Mouse (Mus musculus) telencephalon, adult 2 months (tissue): Measurements from ENCODE around the gene Gm4985.
"Not testable (repeated sequence)": the region's sequence is repeated elsewhere in the genome, so short reads cannot be mapped to it uniquely, and the experiment has no call there.

Experiments
- DNase-seq: peaks from one replicate; pipeline ENCODE4 v3.0.0-alpha.2; 2011; ENCODE audit warnings: low read depth, low spot score

Gm4985 gene

DNA sequence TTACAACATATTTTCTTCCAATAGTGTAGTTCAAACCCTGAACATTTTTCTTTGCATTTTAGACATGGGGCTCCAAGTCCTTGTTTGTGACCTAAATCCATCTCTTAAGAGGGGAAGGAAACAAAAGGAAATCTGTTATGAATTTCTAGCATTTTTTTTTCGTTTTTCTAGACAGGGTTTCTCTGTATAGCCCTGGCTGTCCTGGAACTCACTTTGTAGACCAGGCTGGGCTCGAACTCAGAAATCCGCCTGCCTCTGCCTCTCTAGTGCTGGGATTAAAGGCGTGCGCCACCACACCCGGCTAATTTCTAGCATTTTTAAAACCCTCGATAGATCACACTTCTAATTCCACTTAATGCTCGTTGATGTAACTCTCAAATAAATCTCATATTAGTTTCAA lies at the start of gene Gm4985:
Gene Gm4985 (minus strand): TSS at position 101 of the 400 bp plus-strand sequence.
- not testable (repeated sequence) for DNase-seq

DNA sequence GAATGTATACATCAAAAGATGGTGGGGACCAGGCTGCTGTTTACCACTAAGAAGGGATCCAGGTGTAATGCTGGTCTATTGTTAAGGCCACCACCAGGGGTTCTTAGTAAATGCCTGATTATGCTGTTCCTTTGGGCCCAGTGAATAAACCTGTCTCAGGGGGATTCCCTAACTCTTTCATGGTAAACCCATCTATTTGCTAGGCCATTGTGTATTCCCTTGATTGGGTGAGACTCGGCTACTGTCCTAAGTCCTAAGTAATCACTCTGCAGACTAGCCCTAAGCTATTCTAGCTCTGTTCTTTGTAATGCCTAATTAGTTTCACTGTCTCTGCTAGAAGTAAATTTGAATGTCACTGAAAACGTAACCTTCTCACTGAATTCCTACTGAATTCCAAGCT lies 4.6 kb downstream of the Gm4985 start:
- no peak for DNase-seq
